Mouse (Mus musculus) frontal cortex, postnatal 10 days (tissue): ENCODE results near the gene 3110040N11Rik.
"Not testable (repeated sequence)": the region's sequence is repeated elsewhere in the genome, so short reads cannot be mapped to it uniquely, and the experiment has no call there.

Experiments used
- DNase-seq, 2 experiments: peaks; one replicate each; pipeline ENCODE4 v3.0.0; 2022; ENCODE audit warnings: low spot score in 2 of 2, mixed read lengths in 1 of 2

3110040N11Rik gene

GRCm38 (mm10) chr7:81789095-81789757, at the start of gene 3110040N11Rik:
TSS of gene 3110040N11Rik (minus strand) at chr7:81789478.
- peak; percentile 71 to 79 for DNase-seq

- not testable (repeated sequence) for DNase-seq
Observed at GRCm38 (mm10) chr7:81837771-81838170, 48.5 kb upstream of the 3110040N11Rik start.

- no peak for DNase-seq
Observed at GRCm38 (mm10) chr7:81835430-81835829, 46.2 kb upstream of the 3110040N11Rik start.

- DNase-seq: no peak
Observed at GRCm38 (mm10) chr7:81834847-81835246, 45.6 kb upstream of the 3110040N11Rik start.

GRCm38 (mm10) chr7:81829379-81829894, 40.2 kb upstream of the 3110040N11Rik start, which contains the start of gene Btbd1:
TSS of gene Btbd1 (minus strand) at chr7:81829431.
- peak; percentile 60 to 84 for DNase-seq

- DNase-seq: peak; percentile 35 to 58
Observed at GRCm38 (mm10) chr7:81828681-81829378, 39.6 kb upstream of the 3110040N11Rik start.

GRCm38 (mm10) chr7:81827806-81828667, 38.8 kb upstream of the 3110040N11Rik start:
- no peak for DNase-seq

- no peak for DNase-seq
Observed at GRCm38 (mm10) chr7:81825381-81825780, 36.1 kb upstream of the 3110040N11Rik start.

GRCm38 (mm10) chr7:81824906-81825305, 35.6 kb upstream of the 3110040N11Rik start:
- DNase-seq: no peak

GRCm38 (mm10) chr7:81806067-81806466, 16.8 kb upstream of the 3110040N11Rik start:
- DNase-seq: no peak

- no peak for DNase-seq
Observed at GRCm38 (mm10) chr7:81788536-81788935, 742 bp downstream of the 3110040N11Rik start.

- no peak for DNase-seq
Observed at GRCm38 (mm10) chr7:81777667-81778218, 11.5 kb downstream of the 3110040N11Rik start.

- no peak for DNase-seq
Observed at GRCm38 (mm10) chr7:81775325-81775724, 14.0 kb downstream of the 3110040N11Rik start.

GRCm38 (mm10) chr7:81772786-81773539, 16.3 kb downstream of the 3110040N11Rik start:
- no peak for DNase-seq

GRCm38 (mm10) chr7:81763110-81763845, 26.0 kb downstream of the 3110040N11Rik start:
- DNase-seq: peak in 1 of 2 experiments; percentile 30

GRCm38 (mm10) chr7:81762180-81763109, 26.8 kb downstream of the 3110040N11Rik start, which contains the start of gene Ramac:
TSS of gene Ramac (plus strand) at chr7:81762925.
- peak; percentile 79 to 82 for DNase-seq

GRCm38 (mm10) chr7:81747956-81748355, 41.3 kb downstream of the 3110040N11Rik start:
- DNase-seq: no peak

GRCm38 (mm10) chr7:81744145-81744544, 45.1 kb downstream of the 3110040N11Rik start:
- no peak for DNase-seq

GRCm38 (mm10) chr7:81740010-81740409, 49.3 kb downstream of the 3110040N11Rik start:
- DNase-seq: no peak
